Mouse (Mus musculus) lung, adult 10 weeks (tissue): ENCODE measurements around the gene Olfr251. TPM values are rescaled to one million over a fixed set of nuclear protein-coding genes. Genes with fewer than 3 reads are reported as not detected.

ENCODE experiments used
- polyA plus RNA-seq: library from polyadenylated mRNA; stranded (reverse); fragments of 350-450 nt; fragmentation: Illumina TruSeq; extraction: RNeasy Lipid Tissue Mini Kit (QIAGEN cat#74804); gene quantifications from one replicate; pipeline ENCODE4 v1.2.3, GENCODE M21; 2014; ENCODE audit warnings: low read depth, low replicate concordance; ENCODE audit not compliant: insufficient read depth

Olfr251 gene
- not detected for polyA plus RNA-seq

GRCm38 (mm10) chr9:38376786-38377185, at the start of gene Olfr251:
Gene Olfr251, plus strand, starts transcription at chr9:38377086.

GRCm38 (mm10) chr9:38328760-38329159, 48.1 kb upstream of the Olfr251 start, which contains the start of gene Olfr25:
Gene Olfr25, plus strand, starts transcription at chr9:38329060.

GRCm38 (mm10) chr9:38348111-38348510, 28.8 kb upstream of the Olfr251 start, which contains the start of gene Olfr898:
Gene Olfr898, plus strand, starts transcription at chr9:38348411.

GRCm38 (mm10) chr9:38366596-38366995, 10.3 kb upstream of the Olfr251 start, which contains the start of gene Olfr250:
Gene Olfr250, plus strand, starts transcription at chr9:38366896.

GRCm38 (mm10) chr9:38401398-38401797, 24.5 kb downstream of the Olfr251 start, which contains the start of gene Olfr147:
Gene Olfr147, plus strand, starts transcription at chr9:38401698.

GRCm38 (mm10) chr9:38429155-38429554, 52.3 kb downstream of the Olfr251 start, which contains the start of gene Olfr901:
Gene Olfr901, plus strand, starts transcription at chr9:38429455.

Other genes starting within 250 kb of the Olfr251 start
- gene Olfr890, start 234.6 kb upstream of the Olfr251 start, polyA plus RNA-seq: not detected
- gene Olfr891, start 196.3 kb upstream of the Olfr251 start, polyA plus RNA-seq: not detected
- gene Olfr893, start 168.7 kb upstream of the Olfr251 start, polyA plus RNA-seq: not detected
- not detected for gene Olfr894, start 159.0 kb upstream of the Olfr251 start, polyA plus RNA-seq
- gene Olfr143, start 124.3 kb upstream of the Olfr251 start, polyA plus RNA-seq: not detected
- gene Olfr895, start 109.2 kb upstream of the Olfr251 start, polyA plus RNA-seq: not detected
- not detected for gene Olfr896-ps1, start 86.0 kb upstream of the Olfr251 start, polyA plus RNA-seq
- gene Olfr25, start 48.0 kb upstream of the Olfr251 start, polyA plus RNA-seq: not detected
- not detected for gene Olfr898, start 28.7 kb upstream of the Olfr251 start, polyA plus RNA-seq
- gene Olfr250, start 10.2 kb upstream of the Olfr251 start, polyA plus RNA-seq: not detected
- gene Olfr147, start 24.6 kb downstream of the Olfr251 start, polyA plus RNA-seq: not detected
- gene Olfr901, start 52.4 kb downstream of the Olfr251 start, polyA plus RNA-seq: not detected
- gene Olfr902, start 70.6 kb downstream of the Olfr251 start, polyA plus RNA-seq: not detected
- not detected for gene Olfr904, start 86.1 kb downstream of the Olfr251 start, polyA plus RNA-seq
- not detected for gene Olfr905, start 94.0 kb downstream of the Olfr251 start, polyA plus RNA-seq
- gene Olfr906, start 110.0 kb downstream of the Olfr251 start, polyA plus RNA-seq: not detected
- gene Olfr907, start 118.7 kb downstream of the Olfr251 start, polyA plus RNA-seq: not detected
- not detected for gene Olfr911-ps1, start 144.5 kb downstream of the Olfr251 start, polyA plus RNA-seq
- gene Olfr910, start 160.8 kb downstream of the Olfr251 start, polyA plus RNA-seq: not detected
- not detected for gene Olfr912, start 203.1 kb downstream of the Olfr251 start, polyA plus RNA-seq
- gene Olfr913, start 215.7 kb downstream of the Olfr251 start, polyA plus RNA-seq: not detected
- not detected for gene Olfr914, start 228.0 kb downstream of the Olfr251 start, polyA plus RNA-seq